Mouse (Mus musculus): Measurements from ENCODE around the gene Dera. TPM values are rescaled to one million over a fixed set of nuclear protein-coding genes. Genes with fewer than 3 reads are reported as not detected.
A peak's percentile ranks its signal among the peaks of the same experiment; 100 is the strongest.

Dera gene
- total RNA-seq, 2 experiments from 2014 or later: 9.8 to 11.7 TPM

DNA sequence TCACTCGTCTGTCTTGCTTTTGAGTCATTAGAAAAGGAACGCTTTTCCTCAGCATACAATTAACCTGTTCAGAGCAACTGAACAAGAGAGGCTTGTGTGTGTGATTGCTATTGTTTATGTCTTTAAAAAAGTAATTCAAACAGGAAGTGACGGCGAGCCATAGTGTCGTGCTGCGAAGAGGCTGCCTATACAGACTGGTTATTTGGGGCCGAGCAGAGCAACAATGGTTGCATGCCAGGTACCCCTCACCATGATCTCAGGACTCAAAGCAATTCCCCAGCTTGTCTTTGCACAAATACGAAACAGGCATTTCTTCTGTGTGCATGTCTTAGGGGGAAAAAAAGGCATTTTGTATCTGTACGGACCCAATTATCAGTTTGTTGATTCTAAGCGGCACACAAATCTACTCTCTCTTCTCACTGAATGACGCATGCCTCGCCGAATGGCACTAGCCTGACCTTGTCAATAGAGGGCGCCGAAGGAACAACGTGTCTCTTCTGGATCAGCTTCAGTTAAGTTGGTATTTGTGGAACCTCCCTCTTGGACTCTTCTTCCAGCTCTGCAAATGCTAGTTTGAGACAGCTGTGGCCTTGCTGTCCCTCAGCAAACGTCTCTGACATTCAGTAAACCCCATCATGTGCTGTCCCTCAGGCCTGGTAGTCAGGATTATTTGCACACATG lies 117.8 kb downstream of the Dera start:
- intact Hi-C loops (cut with DNase I): loop anchor here (5.0 kb wide), 1 partner anchor 280 kb away; no protein-coding TSS in a partner anchor
- peak; percentile 17 to 26 for DNase-seq

DNA sequence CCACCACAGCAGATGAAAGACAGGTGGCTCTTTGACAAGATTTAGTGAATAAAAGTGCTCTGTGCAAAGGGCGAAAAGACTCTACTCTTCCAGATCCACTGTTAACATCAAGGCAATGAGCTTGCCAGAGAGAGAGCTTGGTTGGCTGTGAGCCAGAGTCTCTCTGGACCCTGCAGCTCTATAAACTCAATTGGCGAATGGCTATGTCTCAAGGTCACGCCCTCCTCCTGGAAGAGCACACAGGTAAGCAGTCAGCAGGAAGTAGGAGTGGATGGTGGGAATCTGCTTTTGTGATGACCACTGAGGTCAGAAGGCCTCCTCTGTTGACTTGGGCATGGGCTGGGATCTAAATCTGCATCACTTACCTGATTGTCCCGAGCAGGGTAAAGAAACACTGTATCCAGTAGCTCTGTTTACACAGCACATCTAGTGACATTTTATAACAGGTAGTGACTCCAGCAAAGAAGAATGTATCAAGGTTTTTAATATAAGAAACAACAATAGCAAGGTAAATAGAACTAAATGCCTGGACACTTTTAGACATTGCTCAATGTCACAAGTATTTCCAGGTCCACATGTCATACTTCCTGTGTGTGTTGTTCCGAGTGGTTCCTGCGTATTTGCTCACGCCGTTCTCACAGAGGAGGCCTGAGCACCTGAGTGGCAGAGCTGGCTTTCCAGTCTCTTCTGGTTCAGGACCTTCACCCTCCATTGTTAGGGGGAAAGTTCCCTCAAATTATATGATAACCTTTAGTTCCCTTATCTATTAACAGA lies 120.3 kb downstream of the Dera start:
- intact Hi-C loops (cut with DNase I): loop anchor here (5.0 kb wide), 1 partner anchor 278 kb away; no protein-coding TSS in a partner anchor

DNA sequence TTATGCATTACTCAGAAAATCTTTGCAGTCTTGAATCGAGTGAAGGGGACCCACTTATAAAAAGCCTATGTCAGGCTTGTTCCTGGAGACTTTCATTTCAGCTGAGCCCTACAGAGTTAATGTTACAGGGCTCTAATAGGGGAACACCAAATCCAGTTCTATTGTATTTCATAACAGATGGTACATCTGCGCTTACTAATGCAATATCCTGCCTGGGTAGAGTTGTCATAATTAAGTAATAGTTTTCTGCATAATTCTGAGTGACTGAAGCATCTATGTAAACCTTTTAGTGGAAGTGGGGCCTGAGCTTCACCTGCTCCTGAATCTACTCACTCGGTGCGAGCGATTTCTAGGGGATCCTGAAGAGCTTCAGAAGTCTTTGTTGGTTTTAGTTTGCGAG lies 131.3 kb downstream of the Dera start:
- intact Hi-C loops (cut with DNase I): no loop called here
- DNase-seq: no peak

More for the DNA sequence above, 120.3 kb downstream of the Dera start:
- DNase-seq: no peak

DNA sequence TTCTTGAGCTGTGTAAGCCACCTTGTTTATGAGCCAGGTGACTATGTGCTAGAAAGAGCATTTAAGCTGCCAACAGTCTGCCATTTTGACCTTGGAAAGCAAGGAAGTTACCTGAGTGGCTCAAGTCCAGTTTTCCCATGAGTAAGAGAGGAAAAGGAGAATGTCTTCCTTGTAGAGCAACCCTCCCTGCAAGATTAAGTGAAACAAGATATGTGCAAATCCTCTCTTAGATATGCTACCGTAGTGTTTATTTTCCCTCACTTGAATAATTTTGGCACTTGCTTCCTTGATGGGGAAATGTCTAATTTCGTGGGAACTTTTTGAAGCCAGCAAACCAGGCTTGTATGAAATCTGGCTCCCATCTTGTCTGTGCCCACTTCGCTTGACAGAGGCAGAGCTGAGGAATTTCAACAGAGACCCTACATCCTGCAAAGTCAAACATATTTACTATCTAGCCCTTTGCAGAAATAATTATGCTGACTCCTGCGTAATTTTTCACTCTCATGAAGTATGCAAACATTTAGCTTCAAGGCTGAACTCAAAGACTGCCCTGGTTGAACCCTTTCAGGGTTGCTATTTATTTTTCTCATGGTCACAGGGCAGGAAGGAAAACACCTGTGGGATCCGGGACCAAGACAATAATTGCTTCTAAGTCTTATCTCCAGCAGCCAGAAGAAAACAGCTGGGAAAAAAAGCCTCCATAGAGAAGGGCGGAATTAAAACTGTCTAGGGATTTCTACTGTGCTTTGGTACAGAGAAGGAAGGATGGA lies 132.0 kb downstream of the Dera start:
- DNase-seq: no peak
- intact Hi-C loops (cut with DNase I): no loop called here

DNA sequence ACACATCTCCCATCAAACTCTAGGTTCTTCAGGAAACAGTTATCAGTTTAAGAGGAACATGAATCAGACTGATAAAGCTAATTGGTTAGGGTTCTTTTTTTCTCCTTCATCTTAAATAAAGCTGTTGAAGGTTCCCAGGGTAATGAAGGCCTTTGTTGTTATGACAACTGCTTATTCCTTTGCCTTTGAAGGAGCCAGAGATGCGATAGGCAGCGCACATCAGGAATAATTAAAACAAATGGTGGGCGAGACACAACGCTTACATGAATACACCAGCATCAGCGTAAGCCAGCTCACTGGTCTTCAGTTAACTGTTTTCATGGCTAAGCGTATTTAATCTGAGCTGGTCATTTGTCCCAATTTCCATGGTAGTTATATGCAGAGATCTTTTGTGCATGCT lies 132.9 kb downstream of the Dera start:
- DNase-seq: no peak
- intact Hi-C loops (cut with DNase I): no loop called here

DNA sequence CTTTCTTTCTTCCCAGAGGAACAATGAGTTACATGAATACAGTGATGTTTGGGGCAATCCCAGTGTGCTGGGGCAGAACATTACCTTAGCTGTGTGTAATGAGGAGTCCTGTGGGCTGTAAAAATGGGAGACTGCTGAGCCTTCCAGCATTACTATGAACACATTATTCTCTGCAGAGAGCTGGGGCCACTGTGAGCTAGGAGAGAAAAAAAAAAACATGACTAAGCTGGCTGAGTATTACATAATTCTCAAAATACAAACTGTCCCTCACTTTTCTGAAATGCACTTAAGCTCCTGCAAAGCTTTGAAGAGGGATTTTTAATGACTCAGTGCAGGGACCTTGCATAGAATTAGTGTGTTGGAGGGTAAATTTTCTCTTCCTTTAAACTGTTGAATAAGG lies 143.3 kb downstream of the Dera start:
- intact Hi-C loops (cut with DNase I): no loop called here

DNA sequence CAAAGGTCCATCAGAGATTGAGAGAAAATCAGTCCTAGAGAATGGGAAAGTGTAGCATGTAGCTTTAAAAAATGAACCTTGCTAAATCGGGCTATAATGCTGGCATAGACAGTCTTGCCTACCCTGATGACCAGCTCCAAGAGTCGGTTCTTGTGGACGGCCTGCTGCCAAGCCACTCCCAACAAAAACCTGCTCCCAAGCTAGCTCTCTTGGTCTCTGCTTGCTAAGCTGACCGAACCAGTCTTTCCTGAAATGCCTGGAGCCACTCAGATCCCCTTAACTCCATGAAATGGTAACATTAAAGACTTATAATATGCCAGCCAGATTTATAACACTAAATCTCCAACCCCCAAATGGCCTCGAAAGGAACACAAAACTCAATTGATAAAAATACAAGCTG lies 146.9 kb downstream of the Dera start:
- DNase-seq: no peak
- intact Hi-C loops (cut with DNase I): no loop called here

More for the DNA sequence above, 143.3 kb downstream of the Dera start:
- DNase-seq: no peak

Other genes with a start within 250 kb of the Dera start
- 1 to 10 TPM; 4.5 to 4.6 TPM for gene Eps8, start 99.7 kb upstream of the Dera start, total RNA-seq (2021)
- gene Strap, start 19.5 kb upstream of the Dera start, total RNA-seq (2021): 10 to 100 TPM; 70.8 to 77.0 TPM

Measured in gastrocnemius, postnatal 36 days (tissue).